Mouse (Mus musculus): ENCODE results near the gene Cox5b.

GRCm38 (mm10) chr1:36743046-36743445 lies 51.8 kb downstream of the Cox5b start:
- no peak for TF ChIP-seq POLR2A (IDR thresholded peaks at IDR 0.05; ENCODE audit: extremely low read depth, insufficient read depth, low read length)
- no peak for TF ChIP-seq CTCF (IDR thresholded peaks at IDR 0.05; ENCODE audit: extremely low read depth, insufficient read depth, low read length)

All from cortical plate, adult 2 months (tissue).